ENCODE assay signal across 8 mouse cellular contexts in the genomic region with DNA sequence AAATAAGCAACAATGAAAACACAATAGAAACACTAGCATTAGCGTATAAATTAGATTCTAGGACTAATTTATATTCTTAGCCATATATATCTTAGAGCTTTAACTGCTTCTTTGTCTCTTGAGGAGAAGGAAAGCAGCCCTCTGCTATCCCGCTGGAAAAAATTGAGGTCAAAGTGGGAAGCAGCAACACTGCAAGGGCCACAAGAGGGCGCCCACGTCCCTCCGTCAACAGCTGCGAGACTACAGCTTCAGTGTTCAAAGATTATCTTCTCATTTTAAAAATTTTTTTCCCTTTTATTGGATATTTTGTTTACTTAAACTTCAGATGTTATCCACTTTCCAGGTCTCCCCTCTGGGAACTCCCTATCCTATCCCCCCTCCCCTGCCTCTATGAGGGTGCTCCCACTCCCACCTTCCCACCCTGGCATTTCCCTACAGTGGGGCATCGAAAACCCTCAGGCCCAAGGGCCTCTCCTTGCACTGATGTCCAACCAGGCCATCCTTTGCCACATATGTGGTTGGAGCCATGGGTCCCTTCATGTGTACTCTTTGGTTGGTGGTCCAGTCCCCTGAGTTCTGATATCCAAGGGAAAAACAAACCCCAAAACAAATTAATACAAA. TPM values are rescaled to one million over a fixed set of nuclear protein-coding genes. Genes with fewer than 3 reads are reported as not detected.
DNase-seq lines count a peak whose midpoint lies in the region; TF ChIP-seq lines count a peak whose summit lies in the region.

No protein-coding gene starts in this region.

- DNase-seq in 3134 (ENCODE audit: extremely low read depth, insufficient read length, low spot score) = peak; percentile 25
- peak; percentile 79 for DNase-seq in MEL (ENCODE audit: low read depth, low spot score)
- DNase-seq in cerebellum, adult 9-11 months = peak; percentile 82
- peak; percentile 45 to 77 for DNase-seq in frontal cortex, postnatal 10 days (ENCODE audit: low spot score in 2 of 2)
- peak; percentile 78 to 88 for DNase-seq in kidney, postnatal 25 days
- peak; percentile 78 for DNase-seq in lung, adult 2 months
- DNase-seq in urinary bladder, adult 2 months (ENCODE audit: low spot score) = peak; percentile 63

- TF ChIP-seq POLR2A in MEL (IDR thresholded peaks at IDR 0.05; ENCODE audit: control insufficient read depth in 1 of 2, insufficient read depth in 1 of 2, low read depth in 1 of 2, low read length in 2 of 2, poor library complexity in 1 of 2) = no peak
- TF ChIP-seq POLR2A in lung, adult 2 months (IDR thresholded peaks at IDR 0.05; ENCODE audit: borderline replicate concordance, extremely low read depth, low read depth, low read length) = no peak
- no peak for TF ChIP-seq POLR2A in olfactory bulb, adult 2 months (IDR thresholded peaks at IDR 0.05; ENCODE audit: insufficient read depth, low read depth, low read length)

- TF ChIP-seq RAD21 in MEL (IDR thresholded peaks at IDR 0.05; ENCODE audit: low read depth, low read length) = peak; percentile 99

- no peak overlapping the region for H3K27ac ChIP-seq in MEL (ENCODE audit: control insufficient read depth, low read depth, low read length)
- H3K27ac ChIP-seq in olfactory bulb, adult 2 months (ENCODE audit: insufficient read depth, low read depth, low read length) = no peak overlapping the region

- H3K27me3 ChIP-seq in MEL (ENCODE audit: control insufficient read depth in 1 of 2, insufficient read depth in 2 of 2, low read length in 2 of 2) = no peaks in the 10 kb centered on the region

- no peaks in the 10 kb centered on the region for H3K79me2 ChIP-seq in MEL (ENCODE audit: control insufficient read depth, insufficient read depth, low read length, poor library complexity)

- no peaks in the 10 kb centered on the region for H3K4me1 ChIP-seq in MEL (ENCODE audit: control insufficient read depth in 1 of 2, insufficient read depth in 2 of 2, low read length in 2 of 2)
- no peaks in the 10 kb centered on the region for H3K4me1 ChIP-seq in lung, adult 2 months (ENCODE audit: control insufficient read depth, insufficient read depth, low read length)
- peaks cover 6% of the 10 kb centered on the region for H3K4me1 ChIP-seq in olfactory bulb, adult 2 months (ENCODE audit: control insufficient read depth, insufficient read depth, low read length)

- WGBS in lung, adult 2 months = 17% methylated on average over 7 of the region's 7 CpGs
- 13% methylated on average over 7 of the region's 7 CpGs for WGBS in olfactory bulb, adult 2 months

- no peaks in the 10 kb centered on the region for H3K9me3 ChIP-seq in MEL (replicated peaks; ENCODE audit: insufficient read depth, low read length)

- TF ChIP-seq CTCF in MEL (IDR thresholded peaks at IDR 0.05 in 2 of 3, conservative IDR thresholded peaks at IDR 0.05 in 1 of 3; ENCODE audit: control insufficient read depth in 1 of 3, insufficient read depth in 1 of 3, low read depth in 2 of 3, low read length in 3 of 3, poor library complexity in 1 of 3, severe bottlenecking in 1 of 3) = peak; percentile 84 to 96 (median 86)
- TF ChIP-seq CTCF in lung, adult 2 months (IDR thresholded peaks at IDR 0.05; ENCODE audit: insufficient read depth, low read length) = peak; percentile 94
- TF ChIP-seq CTCF in olfactory bulb, adult 2 months (IDR thresholded peaks at IDR 0.05; ENCODE audit: insufficient read depth, low read depth, low read length) = peak; percentile 82

- H3K9ac ChIP-seq in MEL (ENCODE audit: control insufficient read depth, low read depth, low read length, poor library complexity, severe bottlenecking) = no peak overlapping the region

- peaks cover 0 to 2% of the 10 kb centered on the region in 2 experiments; a peak in 1 of 4 replicates for H3K36me3 ChIP-seq in MEL (ENCODE audit: control insufficient read depth in 1 of 2, insufficient read depth in 2 of 2, low read length in 2 of 2)

- no peak for TF ChIP-seq EP300 in MEL (IDR thresholded peaks at IDR 0.05; ENCODE audit: low read depth in 1 of 2, low read length in 2 of 2)

- H3K4me3 ChIP-seq in MEL (ENCODE audit: control insufficient read depth in 1 of 2, insufficient read depth in 1 of 2, low read depth in 2 of 2, low read length in 2 of 2) = no peak overlapping the region
- H3K4me3 ChIP-seq in lung, adult 2 months (replicated peaks; ENCODE audit: extremely low read depth, low read depth, low read length) = no peak overlapping the region
- no peak overlapping the region for H3K4me3 ChIP-seq in olfactory bulb, adult 2 months (ENCODE audit: insufficient read depth, low read depth, low read length)

TF ChIP-seq in MEL, 35 proteins besides CTCF, POLR2A, EP300 and RAD21:
- TF ChIP-seq ZNF384 (IDR thresholded peaks at IDR 0.05; ENCODE audit: low read depth, low read length) (peak; percentile 31; the same call in 1 of the 2 replicates), ZC3H11A (IDR thresholded peaks at IDR 0.05; ENCODE audit: low read depth, low read length) (peak; percentile 96), SMC3 (IDR thresholded peaks at IDR 0.05; ENCODE audit: low read depth, low read length) (peak; percentile 98), USF1 (IDR thresholded peaks at IDR 0.05; ENCODE audit: low read depth, low read length) (no peak), TBP (IDR thresholded peaks at IDR 0.05; ENCODE audit: low read depth, low read length) (peak; percentile 45; the same call in 1 of the 2 replicates)
TF ChIP-seq in MEL: peak in this region for 4.

RNA-seq across cellular contexts. Expression of gene Arfgap2, which starts 21.2 kb away (rescaled TPM):
- 68.4 and 80.2 TPM in 2 replicates for total RNA-seq in MEL (2012; rRNA removed)
- polyA plus RNA-seq in MEL (2012; ENCODE audit: insufficient read depth in 1 of 2, insufficient read length in 2 of 2, low read depth in 1 of 2, low replicate concordance in 2 of 2, missing spikeins in 1 of 2) = 10 to 100 TPM in 1 of 2 experiments, not detected in 1; 73.1 TPM
- polyA plus RNA-seq in lung, adult 2 months (2012; rRNA removed) = 29.1 and 44.4 TPM in 2 replicates
- not detected in 2 replicates for polyA plus RNA-seq in olfactory bulb, adult 2 months (2012; ENCODE audit: insufficient read depth, insufficient read length, low replicate concordance, missing spikeins)
- polyA plus RNA-seq in urinary bladder, adult 2 months (2012; rRNA removed) = 30.7 and 41.6 TPM in 2 replicates

RNA-seq across cellular contexts. Expression of gene Pacsin3, which starts 30.2 kb away (rescaled TPM):
- 3.4 and 4.1 TPM in 2 replicates for total RNA-seq in MEL (2012; rRNA removed)
- 1 to 10 TPM in 1 of 2 experiments, not detected in 1; 6.7 TPM for polyA plus RNA-seq in MEL (2012; ENCODE audit: insufficient read depth in 1 of 2, insufficient read length in 2 of 2, low read depth in 1 of 2, low replicate concordance in 2 of 2, missing spikeins in 1 of 2)
- 27.7 and 55.1 TPM in 2 replicates for polyA plus RNA-seq in lung, adult 2 months (2012; rRNA removed)
- not detected in 2 replicates for polyA plus RNA-seq in olfactory bulb, adult 2 months (2012; ENCODE audit: insufficient read depth, insufficient read length, low replicate concordance, missing spikeins)
- 43.3 and 46.7 TPM in 2 replicates for polyA plus RNA-seq in urinary bladder, adult 2 months (2012; rRNA removed)

RNA-seq across cellular contexts. Expression of gene Ddb2, which starts 49.2 kb away (rescaled TPM):
- total RNA-seq in MEL (2012; rRNA removed) = 7.0 and 8.4 TPM in 2 replicates
- polyA plus RNA-seq in MEL (2012; ENCODE audit: insufficient read depth in 1 of 2, insufficient read length in 2 of 2, low read depth in 1 of 2, low replicate concordance in 2 of 2, missing spikeins in 1 of 2) = 10 to 100 TPM in 1 of 2 experiments, not detected in 1; 12.6 TPM
- polyA plus RNA-seq in lung, adult 2 months (2012; rRNA removed) = 11.8 and 13.9 TPM in 2 replicates
- not detected in 2 replicates for polyA plus RNA-seq in olfactory bulb, adult 2 months (2012; ENCODE audit: insufficient read depth, insufficient read length, low replicate concordance, missing spikeins)
- 28.5 and 43.1 TPM in 2 replicates for polyA plus RNA-seq in urinary bladder, adult 2 months (2012; rRNA removed)

Comparison
In these comparisons a context has a peak if more than half of its experiments do, and no peak if none do; other contexts are left out.
1. DNase-seq: peak in every context shown above with its lines; median percentile 83 in kidney, postnatal 25 days; 82 in cerebellum, adult 9-11 months; 79 in MEL; 78 in lung, adult 2 months; 63 in urinary bladder, adult 2 months; 61 in frontal cortex, postnatal 10 days; 25 in 3134.